Mouse (Mus musculus) lung, postnatal 0 days (tissue): ENCODE data around the gene Ppy. TPM values are rescaled to one million over a fixed set of nuclear protein-coding genes. Genes with fewer than 3 reads are reported as not detected.

ENCODE experiments used
- ATAC-seq: fragments of 200-750 bp; cut with Nextera tagmentation; 2 replicates; pipeline ENCODE4 v1.8.0; 2017; ENCODE audit warnings: moderate library complexity
- DNase-seq: peaks from one replicate; pipeline ENCODE4 v3.0.0-alpha.2; 2016; ENCODE audit warnings: low spot score
- H3K27ac ChIP-seq: fragments of 300-500 bp; sonication (generic); 2 replicates; pipeline ENCODE4 v1.5.1; 2014; ENCODE audit warnings: antibody characterized with exemption, mild to moderate bottlenecking, low read length, mixed read lengths
- H3K27me3 ChIP-seq: fragments of 300-500 bp; sonication (generic); replicated peaks from 2 replicates; pipeline ENCODE4 v1.6.1; 2014; ENCODE audit warnings: low read length, mixed read lengths; ENCODE audit not compliant: insufficient read depth
- H3K36me3 ChIP-seq: fragments of 300-500 bp; sonication (generic); 2 replicates; pipeline ENCODE4 v1.6.1; 2014; ENCODE audit warnings: low read length, mixed read lengths; ENCODE audit not compliant: insufficient read depth
- H3K4me1 ChIP-seq: fragments of 300-500 bp; sonication (generic); 2 replicates; pipeline ENCODE4 v1.6.1; 2014; ENCODE audit warnings: antibody characterized with exemption, low read depth, low read length, mixed read lengths; ENCODE audit not compliant: insufficient read depth
- H3K4me2 ChIP-seq: fragments of 300-500 bp; sonication (generic); replicated peaks from 2 replicates; pipeline ENCODE4 v1.6.1; 2014; ENCODE audit warnings: low read depth, mild to moderate bottlenecking, low read length, moderate library complexity, mixed read lengths
- H3K4me3 ChIP-seq: fragments of 300-500 bp; sonication (generic); 2 replicates; pipeline ENCODE4 v1.5.1; 2014; ENCODE audit warnings: low read depth, low read length
- H3K9ac ChIP-seq: fragments of 300-500 bp; sonication (generic); replicated peaks from 2 replicates; pipeline ENCODE4 v1.6.1; 2014; ENCODE audit warnings: low read depth, mild to moderate bottlenecking
- H3K9me3 ChIP-seq: fragments of 300-500 bp; sonication (generic); 2 replicates; pipeline ENCODE4 v1.6.1; 2016; ENCODE audit warnings: low read length, mixed read lengths
- CTCF ChIP-seq: IDR thresholded peaks from 2 replicates; pipeline ENCODE4 v1.5.1; 2016; ENCODE audit warnings: antibody characterized with exemption, mild to moderate bottlenecking
- EP300 ChIP-seq: IDR thresholded peaks from 2 replicates; pipeline ENCODE4 v1.6.1; 2016; ENCODE audit warnings: antibody characterized with exemption, mild to moderate bottlenecking, control low read depth
- WGBS: fragments of 180-500 bp; shearing (Covaris S2); extraction: QIAGEN DNeasy Blood & Tissue Kit; methylation state at CpG from one replicate; pipeline ENCODE4 v1.1.7; 2014; 5-methylcytosine and 5-hydroxymethylcytosine counted together
- polyA plus RNA-seq: library from polyadenylated mRNA; unstranded; fragments of >200 nt; fragmentation: Nextera tagmentation; extraction: Ambion mirVana; gene quantifications from 2 replicates; pipeline ENCODE4 v1.2.1, GENCODE M21; 2015

The Ppy gene
- polyA plus RNA-seq, 1 experiment from 2014 or later: 4.2 TPM

GRCm38 (mm10) chr11:102116241-102116640 is 15.1 kb upstream of the Ppy start:
- 37% methylated on average over 8 of the region's 8 CpGs for WGBS
- no peak for TF ChIP-seq EP300
- no peak for TF ChIP-seq CTCF
- no peaks in the 10 kb centered on the region for H3K27me3 ChIP-seq
- no peaks in the 10 kb centered on the region for H3K9me3 ChIP-seq
- H3K4me3 ChIP-seq: no peak overlapping the region
- no peak overlapping the region for H3K9ac ChIP-seq
- H3K4me2 ChIP-seq: no peak overlapping the region
- H3K36me3 ChIP-seq: no peaks in the 10 kb centered on the region
- H3K27ac ChIP-seq: no peak overlapping the region
- ATAC-seq (no peak), DNase-seq (no peak)
- H3K4me1 ChIP-seq: no peaks in the 10 kb centered on the region

DNA sequence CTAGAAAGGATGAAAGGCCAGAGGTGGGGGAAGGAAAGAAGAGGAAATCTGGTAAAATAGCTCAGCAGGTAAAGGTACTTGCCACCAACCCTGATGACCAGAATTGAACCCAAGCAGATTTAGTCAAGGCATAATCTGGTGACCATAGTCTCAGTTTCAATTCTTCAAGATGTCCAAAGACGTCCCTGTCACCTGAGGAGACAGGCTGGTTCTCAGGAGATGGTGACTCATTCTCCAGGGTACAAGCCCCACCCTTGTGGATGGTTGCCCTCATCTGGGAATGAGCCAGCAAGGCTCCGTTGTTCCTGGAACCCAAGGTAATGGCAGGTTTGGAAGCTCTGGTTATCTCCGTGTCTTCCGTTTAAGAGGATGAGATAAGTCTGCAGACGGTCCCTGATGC is 10.5 kb upstream of the Ppy start:
- H3K4me1 ChIP-seq: no peaks in the 10 kb centered on the region
- no peak for TF ChIP-seq CTCF
- no peak for TF ChIP-seq EP300
- DNase-seq (no peak), ATAC-seq (no peak)
- H3K4me2 ChIP-seq: no peak overlapping the region
- no peaks in the 10 kb centered on the region for H3K36me3 ChIP-seq
- no peak overlapping the region for H3K27ac ChIP-seq
- peaks cover 16% of the 10 kb centered on the region; the same call in 1 of the 2 replicates for H3K27me3 ChIP-seq
- H3K9me3 ChIP-seq: no peaks in the 10 kb centered on the region
- H3K4me3 ChIP-seq: no peak overlapping the region
- 66% methylated on average over 5 of the region's 5 CpGs for WGBS
- no peak overlapping the region for H3K9ac ChIP-seq

GRCm38 (mm10) chr11:102107732-102108131 is 6.6 kb upstream of the Ppy start, which contains the start of gene Pyy:
Gene Pyy (minus strand): TSS chr11:102107832.
- H3K4me2 ChIP-seq: no peak within 1 kb of the TSS
- peaks cover 34% of the 10 kb centered on the region for H3K27me3 ChIP-seq

GRCm38 (mm10) chr11:102106911-102107310 is 5.8 kb upstream of the Ppy start:
- Histone ChIP-seq H3K9ac (no peak overlapping the region), H3K4me1 (no peaks in the 10 kb centered on the region), H3K4me3 (no peak overlapping the region), H3K27me3 (peaks cover 35% of the 10 kb centered on the region), H3K9me3 (no peaks in the 10 kb centered on the region), H3K4me2 (no peak overlapping the region), H3K27ac (no peak overlapping the region), H3K36me3 (no peaks in the 10 kb centered on the region)
- TF ChIP-seq CTCF (no peak), EP300 (no peak)
- ATAC-seq (no peak), DNase-seq (peak; percentile 11)
- WGBS: 3% methylated on average over 14 of the region's 21 CpGs

More at GRCm38 (mm10) chr11:102107732-102108131, 6.6 kb upstream of the Ppy start, which contains the start of gene Pyy:
- no peaks in the 10 kb centered on the region for H3K9me3 ChIP-seq
- H3K4me1 ChIP-seq: no peaks in the 10 kb centered on the region
- no peak within 1 kb of the TSS for H3K27ac ChIP-seq
- no peak for ATAC-seq
- no peaks in the 10 kb centered on the region for H3K36me3 ChIP-seq
- no peak for DNase-seq
- no peak within 1 kb of the TSS for H3K4me3 ChIP-seq
- TF ChIP-seq EP300: no peak
- no peak for TF ChIP-seq CTCF
- 11% methylated on average over 9 of the region's 9 CpGs for WGBS
- H3K9ac ChIP-seq: no peak within 1 kb of the TSS

GRCm38 (mm10) chr11:102102485-102103258 is 1.6 kb upstream of the Ppy start:
- Histone ChIP-seq H3K4me1 (no peaks in the 10 kb centered on the region), H3K27me3 (peaks cover 30% of the 10 kb centered on the region), H3K36me3 (no peaks in the 10 kb centered on the region), H3K9me3 (no peaks in the 10 kb centered on the region), H3K9ac (no peak overlapping the region), H3K27ac (no peak overlapping the region), H3K4me2 (no peak overlapping the region), H3K4me3 (no peak overlapping the region)
- no peak for ATAC-seq
- WGBS: 14% methylated on average over 17 of the region's 17 CpGs
- peak; percentile 75 for DNase-seq
- TF ChIP-seq EP300: no peak
- peak; percentile 84 for TF ChIP-seq CTCF

DNA sequence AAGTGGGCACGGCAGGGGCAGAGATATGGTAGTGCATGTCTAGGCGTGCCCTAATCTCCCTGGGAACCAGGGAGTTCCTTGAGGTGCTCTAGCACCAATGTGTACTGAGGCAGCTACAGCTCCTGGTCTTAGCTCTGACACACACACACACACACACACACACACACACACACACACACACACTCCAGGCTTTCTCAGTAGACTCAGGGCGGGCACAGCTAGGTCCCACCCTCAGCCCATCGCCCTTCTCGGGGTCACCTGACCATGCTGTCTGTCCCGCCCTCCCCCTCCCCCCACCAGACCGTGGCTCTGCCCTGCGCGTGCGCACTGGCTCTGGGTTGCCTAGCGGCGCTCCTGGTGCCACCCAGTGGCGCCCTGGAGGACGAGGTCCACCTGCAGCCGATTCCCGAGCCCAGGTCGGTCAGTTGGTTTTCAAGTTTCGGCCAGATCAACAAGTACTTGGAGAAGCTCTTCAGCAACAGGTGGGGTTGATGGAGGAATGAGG is 4.2 kb downstream of the Ppy start:
- no peak for TF ChIP-seq EP300
- peak; percentile 73 for TF ChIP-seq CTCF
- Histone ChIP-seq H3K4me1 (no peaks in the 10 kb centered on the region), H3K27ac (no peak overlapping the region), H3K4me2 (peak overlapping the region; percentile 28), H3K9ac (no peak overlapping the region), H3K4me3 (no peak overlapping the region), H3K27me3 (no peaks in the 10 kb centered on the region), H3K9me3 (no peaks in the 10 kb centered on the region), H3K36me3 (no peaks in the 10 kb centered on the region)
- ATAC-seq: peak; percentile 92
- 2% methylated on average over 18 of the region's 18 CpGs for WGBS
- peak; percentile 88 for DNase-seq
